Mouse (Mus musculus): Measurements from ENCODE around the gene Gm128. TPM values are rescaled to one million over a fixed set of nuclear protein-coding genes. Genes with fewer than 3 reads are reported as not detected.
A peak's percentile ranks its signal among the peaks of the same experiment; 100 is the strongest.

Gene Gm128
- polyA plus RNA-seq, 1 experiment from 2014 or later = 0.08 TPM

DNA sequence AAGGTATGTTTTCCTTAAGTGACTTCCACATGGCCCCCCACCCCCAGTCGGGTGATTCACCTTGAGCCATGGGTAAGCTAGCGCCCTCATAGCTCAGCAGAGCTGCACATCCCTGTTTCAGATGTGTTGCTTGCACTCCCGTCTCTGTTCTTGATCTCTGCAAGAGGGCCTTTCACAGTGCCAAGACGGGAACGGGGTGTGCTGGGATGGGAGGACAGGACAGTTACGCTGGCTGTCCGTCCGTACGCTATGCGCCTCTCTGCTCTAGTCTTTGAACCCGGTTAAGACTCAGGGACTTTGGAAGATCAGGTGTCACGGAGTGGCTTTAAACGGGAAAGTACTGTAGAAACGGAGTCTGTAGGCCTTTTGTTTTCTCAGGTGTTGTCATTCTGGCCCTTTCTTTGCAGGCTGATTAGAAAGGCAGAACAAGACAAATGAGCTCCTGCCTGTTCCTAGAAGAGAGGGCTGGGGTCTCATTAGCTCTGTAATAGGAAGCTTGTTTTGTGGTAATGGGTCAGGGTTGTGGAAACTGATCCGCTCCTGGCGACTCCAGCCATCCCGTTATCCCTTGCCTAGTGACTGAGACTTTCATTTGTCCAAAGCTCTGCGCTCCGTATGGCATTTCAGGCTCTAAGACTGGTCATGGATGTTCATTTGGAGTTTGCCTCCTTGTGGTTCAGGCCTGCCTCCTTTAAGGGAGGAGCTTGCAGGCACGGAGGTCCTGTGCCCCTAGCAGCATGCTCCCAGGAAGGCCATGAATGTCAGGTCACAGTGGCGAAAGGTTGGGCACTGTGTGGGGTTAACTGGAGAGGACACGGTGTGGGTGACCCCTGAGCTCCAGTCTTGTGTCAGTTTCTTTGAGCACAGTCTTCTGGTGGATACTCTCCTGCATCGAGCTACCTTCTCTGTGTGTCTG, 5.8 kb downstream of the Gm128 start:
- no peak overlapping the region for H3K4me3 ChIP-seq (ENCODE audit: low read depth, low read length)
- DNase-seq (no peak), ATAC-seq (no peak)
- 86% methylated on average over 23 of the region's 23 CpGs for WGBS (ENCODE audit: insufficient replicate concordance)
- H3K4me1 ChIP-seq (ENCODE audit: insufficient read depth) = peaks cover 20% of the 10 kb centered on the region
- H3K36me3 ChIP-seq (replicated peaks; ENCODE audit: insufficient read depth, low read length) = peaks cover 48% of the 10 kb centered on the region
- H3K27me3 ChIP-seq (ENCODE audit: insufficient read depth, low read length) = no peaks in the 10 kb centered on the region
- H3K27ac ChIP-seq (ENCODE audit: low read depth) = no peak overlapping the region
- H3K9me3 ChIP-seq (ENCODE audit: low read length) = no peaks in the 10 kb centered on the region
- no peak overlapping the region for H3K4me2 ChIP-seq (ENCODE audit: low read depth, low read length)
- TF ChIP-seq CTCF (IDR thresholded peaks at IDR 0.05; ENCODE audit: low read depth) (no peak), EP300 (IDR thresholded peaks at IDR 0.05; ENCODE audit: low read depth) (no peak)
- no peak overlapping the region for H3K9ac ChIP-seq (replicated peaks)

DNA sequence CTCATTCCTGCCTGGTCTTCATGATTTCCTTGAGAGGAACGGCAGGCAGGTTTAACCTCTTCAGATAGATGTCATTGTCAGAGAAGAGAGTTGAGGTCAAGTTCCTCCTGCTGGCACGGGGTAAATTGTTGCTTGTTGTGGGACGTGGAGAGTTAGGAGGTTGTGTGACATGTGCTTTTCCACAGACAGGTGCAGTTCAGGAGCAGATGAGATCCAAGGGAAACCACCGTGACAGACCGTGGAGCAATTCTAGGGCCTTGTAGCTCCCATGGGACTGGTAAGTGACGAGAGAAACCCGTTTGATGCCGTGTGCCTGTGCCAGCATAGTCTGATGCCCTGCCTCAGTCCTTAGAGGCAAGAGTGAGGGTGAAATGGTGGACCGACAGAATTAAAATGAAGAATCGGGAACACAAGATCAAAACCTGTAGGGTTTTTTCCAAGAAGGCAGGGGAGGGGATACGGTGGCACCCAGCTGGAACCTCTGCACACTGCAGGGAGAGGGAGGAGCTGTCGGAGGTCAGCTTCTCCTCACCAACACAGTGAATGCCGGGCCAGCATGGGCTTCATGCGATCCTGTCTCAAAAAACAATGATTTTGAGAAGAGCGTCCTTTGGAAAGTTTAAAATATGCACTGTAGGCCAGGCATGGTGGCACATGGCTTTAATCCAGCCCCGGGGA, 8.0 kb downstream of the Gm128 start:
- no peak overlapping the region for H3K27ac ChIP-seq (ENCODE audit: low read depth)
- WGBS (ENCODE audit: insufficient replicate concordance) = 85% methylated on average over 16 of the region's 16 CpGs
- H3K4me3 ChIP-seq (ENCODE audit: low read depth, low read length) = no peak overlapping the region
- no peak overlapping the region for H3K9ac ChIP-seq (replicated peaks)
- H3K36me3 ChIP-seq (replicated peaks; ENCODE audit: insufficient read depth, low read length) = peaks cover 48% of the 10 kb centered on the region
- no peak overlapping the region for H3K4me2 ChIP-seq (ENCODE audit: low read depth, low read length)
- no peaks in the 10 kb centered on the region for H3K9me3 ChIP-seq (ENCODE audit: low read length)
- TF ChIP-seq EP300 (IDR thresholded peaks at IDR 0.05; ENCODE audit: low read depth) = no peak
- DNase-seq = no peak
- no peak for ATAC-seq
- H3K4me1 ChIP-seq (ENCODE audit: insufficient read depth) = peaks cover 28% of the 10 kb centered on the region
- no peaks in the 10 kb centered on the region for H3K27me3 ChIP-seq (ENCODE audit: insufficient read depth, low read length)

DNA sequence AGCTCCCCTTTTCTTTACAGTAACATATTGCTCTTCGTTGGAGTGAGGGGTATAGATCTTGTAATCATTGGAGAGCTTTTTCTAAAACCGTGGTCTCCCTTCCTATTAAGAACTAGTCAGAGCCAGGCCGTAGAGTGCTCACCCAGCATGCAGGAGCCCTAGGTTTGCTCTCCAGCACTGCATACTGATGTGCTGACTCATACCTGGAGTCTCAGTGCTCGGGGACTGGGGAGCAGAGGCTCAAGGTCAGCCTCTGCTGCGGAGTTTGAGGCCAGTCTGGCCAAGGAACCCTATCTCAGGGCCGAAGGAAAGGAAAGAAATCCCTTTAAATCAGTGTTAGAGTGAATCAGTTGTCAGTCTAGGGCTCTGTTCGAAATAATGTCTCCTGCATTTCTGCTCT, 8.6 kb downstream of the Gm128 start:
- Histone ChIP-seq H3K4me2 (ENCODE audit: low read depth, low read length) (no peak overlapping the region), H3K9me3 (ENCODE audit: low read length) (no peaks in the 10 kb centered on the region), H3K36me3 (replicated peaks; ENCODE audit: insufficient read depth, low read length) (peaks cover 48% of the 10 kb centered on the region), H3K4me3 (ENCODE audit: low read depth, low read length) (no peak overlapping the region), H3K27ac (ENCODE audit: low read depth) (peak overlapping the region; percentile 30; the same call in 1 of the 2 replicates), H3K27me3 (ENCODE audit: insufficient read depth, low read length) (no peaks in the 10 kb centered on the region), H3K9ac (replicated peaks) (no peak overlapping the region), H3K4me1 (ENCODE audit: insufficient read depth) (peaks cover 28% of the 10 kb centered on the region)
- WGBS (ENCODE audit: insufficient replicate concordance) = 68% methylated on average over 7 of the region's 7 CpGs
- ATAC-seq = no peak
- TF ChIP-seq CTCF (IDR thresholded peaks at IDR 0.05; ENCODE audit: low read depth) = no peak
- TF ChIP-seq EP300 (IDR thresholded peaks at IDR 0.05; ENCODE audit: low read depth) = no peak
- no peak for DNase-seq

DNA sequence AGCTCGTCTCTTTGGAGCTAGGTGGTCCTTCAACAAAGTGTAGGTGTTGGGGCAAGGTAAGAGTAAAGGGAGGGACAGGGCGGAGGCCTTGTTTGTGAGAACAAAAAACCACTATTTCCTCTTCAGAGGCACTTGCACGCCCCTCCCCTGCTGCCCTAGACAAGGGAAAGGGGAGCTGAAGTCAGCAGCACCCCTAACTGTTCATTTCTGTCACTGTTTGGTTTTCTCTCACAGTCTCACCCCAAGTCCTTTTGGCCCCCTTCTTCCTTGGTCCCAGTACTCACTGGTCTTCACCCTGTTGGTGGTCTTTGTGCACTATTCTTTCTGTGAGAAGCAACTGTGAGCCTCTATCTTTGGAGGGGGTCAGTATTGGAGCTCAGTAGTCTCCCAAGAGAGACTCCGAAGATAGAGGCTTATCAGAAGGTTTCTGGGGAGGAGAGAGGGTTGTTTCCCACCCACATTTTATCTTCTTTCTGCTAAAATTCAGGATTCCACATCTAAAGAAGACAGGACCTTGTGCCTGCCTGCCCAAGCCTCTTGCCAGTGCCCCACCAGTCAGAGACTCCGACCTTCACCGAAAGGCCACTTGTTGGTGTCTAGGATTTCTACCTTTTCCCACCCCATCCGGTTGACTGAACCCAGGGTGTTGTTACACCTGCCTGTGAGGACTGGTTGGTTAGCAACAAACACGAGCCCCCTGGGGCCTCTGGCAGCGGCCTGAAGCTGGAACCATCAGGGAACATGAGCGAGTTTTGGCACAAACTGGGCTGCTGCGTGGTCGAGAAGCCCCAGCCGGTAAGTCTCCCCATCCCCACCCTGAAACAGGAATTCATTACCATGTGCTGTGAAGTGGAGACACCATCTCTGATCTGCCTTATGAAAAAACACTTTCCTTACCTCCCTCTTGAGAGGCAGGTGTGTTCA, 9.8 kb downstream of the Gm128 start, which contains the start of gene Mllt11:
Gene Mllt11, minus strand, starts transcription at position 874 of the 924 bp plus-strand sequence.
- no peak for ATAC-seq
- Histone ChIP-seq H3K4me2 (ENCODE audit: low read depth, low read length) (peak within 1 kb of the TSS; percentile 95), H3K9me3 (ENCODE audit: low read length) (no peaks in the 10 kb centered on the region), H3K4me3 (ENCODE audit: low read depth, low read length) (peak within 1 kb of the TSS; percentile 91), H3K36me3 (replicated peaks; ENCODE audit: insufficient read depth, low read length) (peaks cover 46% of the 10 kb centered on the region), H3K9ac (replicated peaks) (peak within 1 kb of the TSS; percentile 93), H3K4me1 (ENCODE audit: insufficient read depth) (peaks cover 31% of the 10 kb centered on the region), H3K27me3 (ENCODE audit: insufficient read depth, low read length) (no peaks in the 10 kb centered on the region), H3K27ac (ENCODE audit: low read depth) (peak within 1 kb of the TSS; percentile 94)
- TF ChIP-seq CTCF (IDR thresholded peaks at IDR 0.05; ENCODE audit: low read depth) (no peak), EP300 (IDR thresholded peaks at IDR 0.05; ENCODE audit: low read depth) (no peak)
- WGBS (ENCODE audit: insufficient replicate concordance) = 55% methylated on average over 13 of the region's 13 CpGs
- peak; percentile 29 for DNase-seq

DNA sequence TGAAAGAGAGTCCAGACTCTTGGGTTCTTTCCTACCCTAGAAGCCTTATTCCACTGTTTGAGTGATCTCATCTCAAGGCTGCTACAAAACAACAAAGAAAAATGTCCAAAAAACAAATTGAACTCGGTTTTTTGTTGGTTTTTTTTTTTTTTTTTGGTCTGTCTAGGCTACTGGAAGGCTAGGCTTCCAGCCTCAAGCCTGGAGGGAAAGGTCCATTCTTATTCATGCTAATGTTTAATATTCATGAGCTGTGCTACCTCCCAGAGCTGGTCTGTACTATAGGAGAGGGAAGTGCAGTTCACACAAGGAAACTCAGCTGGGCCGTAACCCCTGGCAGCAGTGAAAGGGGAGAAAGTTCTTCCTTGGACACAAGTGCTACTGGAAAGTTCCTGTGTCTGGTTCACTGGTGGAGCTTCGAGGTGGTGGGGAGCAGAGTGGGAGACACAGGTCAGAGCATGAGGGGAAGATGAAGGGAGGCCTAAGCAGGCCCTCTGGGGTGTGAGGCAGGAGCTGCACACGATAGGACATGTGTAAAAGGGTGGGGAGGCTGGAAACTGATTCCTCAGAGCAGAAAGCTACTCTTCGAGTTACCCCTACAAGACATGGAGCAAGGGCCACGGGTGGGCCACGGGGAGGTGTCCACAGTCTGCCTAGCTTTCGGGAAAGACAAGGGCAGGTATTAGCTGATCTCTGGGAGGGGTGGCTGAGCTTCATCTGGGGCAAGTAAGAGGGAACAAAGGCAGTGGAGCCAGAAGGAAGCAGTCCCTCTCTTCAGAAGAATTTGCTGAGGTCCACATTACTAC, 10.7 kb downstream of the Gm128 start:
- peaks cover 40% of the 10 kb centered on the region for H3K36me3 ChIP-seq (replicated peaks; ENCODE audit: insufficient read depth, low read length)
- H3K4me2 ChIP-seq (ENCODE audit: low read depth, low read length) = peak overlapping the region; percentile 95
- H3K27ac ChIP-seq (ENCODE audit: low read depth) = peak overlapping the region; percentile 94
- peaks cover 31% of the 10 kb centered on the region for H3K4me1 ChIP-seq (ENCODE audit: insufficient read depth)
- no peaks in the 10 kb centered on the region for H3K9me3 ChIP-seq (ENCODE audit: low read length)
- peak overlapping the region; percentile 91 for H3K4me3 ChIP-seq (ENCODE audit: low read depth, low read length)
- no peaks in the 10 kb centered on the region for H3K27me3 ChIP-seq (ENCODE audit: insufficient read depth, low read length)
- DNase-seq = peak; percentile 26
- no peak for ATAC-seq
- WGBS (ENCODE audit: insufficient replicate concordance) = 23% methylated on average over 8 of the region's 8 CpGs
- no peak for TF ChIP-seq EP300 (IDR thresholded peaks at IDR 0.05; ENCODE audit: low read depth)
- no peak for TF ChIP-seq CTCF (IDR thresholded peaks at IDR 0.05; ENCODE audit: low read depth)
- H3K9ac ChIP-seq (replicated peaks) = peak overlapping the region; percentile 93

All from liver, postnatal 0 days (tissue).